8 mouse cellular contexts compared by ENCODE assay signal in genomic region chr5:113165481-113165880, GRCm38 (mm10). TPM values are rescaled to one million over a fixed set of nuclear protein-coding genes. Genes with fewer than 3 reads are reported as not detected.
DNase-seq lines count a peak whose midpoint lies in the region; ATAC-seq lines count a peak whose summit lies in the region.

No protein-coding gene starts in this region.

- peak; percentile 65 to 71 for DNase-seq in adrenal gland, adult (ENCODE audit: inconsistent age in 2 of 2, low spot score in 1 of 2)
- DNase-seq in adrenal gland, postnatal 4 days (ENCODE audit: low spot score in 2 of 2) = no peak
- no peak for DNase-seq in lung, postnatal 4 days
- DNase-seq in right cerebral cortex, adult 2 months (ENCODE audit: low spot score in 2 of 2) = no peak
- DNase-seq in right cerebral cortex, postnatal 14 days = no peak

- 0 out of 2 replicates have a peak, but pooled peaks have one; percentile 8 for ATAC-seq in lung, embryonic 15.5 days (ENCODE audit: borderline replicate concordance, extremely low read depth, low FRiP score, low TSS enrichment)
- no peak for ATAC-seq in hindbrain, embryonic 15.5 days (ENCODE audit: low FRiP score, low read depth)

- WGBS in lung, embryonic 15.5 days = 43% methylated on average over 11 of the region's 11 CpGs
- 42% methylated on average over 11 of the region's 11 CpGs for WGBS in hindbrain, embryonic 15.5 days
- WGBS in macrophage (ENCODE audit: missing documents) = 65% methylated on average over 11 of the region's 11 CpGs

- no peaks in the 10 kb centered on the region; the same call in 1 of the 2 replicates for H3K79me2 ChIP-seq in macrophage (ENCODE audit: inconsistent target)

- H3K27me3 ChIP-seq in lung, embryonic 15.5 days = no peaks in the 10 kb centered on the region
- H3K27me3 ChIP-seq in hindbrain, embryonic 15.5 days = no peaks in the 10 kb centered on the region

- H3K4me2 ChIP-seq in lung, embryonic 15.5 days = no peak overlapping the region
- no peak overlapping the region for H3K4me2 ChIP-seq in hindbrain, embryonic 15.5 days

- H3K27ac ChIP-seq in lung, embryonic 15.5 days = 0 out of 2 replicates have a peak overlapping the region, but pooled peaks have one; percentile 4
- H3K27ac ChIP-seq in hindbrain, embryonic 15.5 days (replicated peaks) = peak overlapping the region; percentile 60
- peak overlapping the region; percentile 58 for H3K27ac ChIP-seq in macrophage

- no peaks in the 10 kb centered on the region for H3K9me3 ChIP-seq in lung, embryonic 15.5 days
- H3K9me3 ChIP-seq in hindbrain, embryonic 15.5 days = no peaks in the 10 kb centered on the region

- H3K9ac ChIP-seq in lung, embryonic 15.5 days = no peak overlapping the region
- no peak overlapping the region for H3K9ac ChIP-seq in hindbrain, embryonic 15.5 days

- no peaks in the 10 kb centered on the region for H3K36me3 ChIP-seq in lung, embryonic 15.5 days
- no peaks in the 10 kb centered on the region for H3K36me3 ChIP-seq in hindbrain, embryonic 15.5 days
- H3K36me3 ChIP-seq in macrophage (ENCODE audit: inconsistent target) = no peaks in the 10 kb centered on the region

- no peak overlapping the region for H3K4me3 ChIP-seq in lung, embryonic 15.5 days
- no peak overlapping the region for H3K4me3 ChIP-seq in hindbrain, embryonic 15.5 days
- no peak overlapping the region for H3K4me3 ChIP-seq in macrophage (ENCODE audit: inconsistent target)

- H3K4me1 ChIP-seq in lung, embryonic 15.5 days = peaks cover 30% of the 10 kb centered on the region
- H3K4me1 ChIP-seq in hindbrain, embryonic 15.5 days (replicated peaks) = peaks cover 28% of the 10 kb centered on the region

RNA-seq across cellular contexts. Expression of gene 2900026A02Rik, which starts 55.6 kb away (rescaled TPM):
- 10 to 100 TPM; 21.2 to 23.3 TPM for total RNA-seq in adrenal gland, postnatal 4 days (2021)
- 10.8 and 11.9 TPM in 2 replicates for polyA plus RNA-seq in lung, embryonic 15.5 days (2015; fragmentation: Nextera tagmentation; extraction: Ambion mirVana)
- polyA plus RNA-seq in hindbrain, embryonic 15.5 days (2015; fragmentation: Nextera tagmentation; extraction: Ambion mirVana) = 3.8 and 3.9 TPM in 2 replicates
- total RNA-seq in macrophage (2018; cell fraction: chromatin; rRNA removed) = 1 to 10 TPM in 19 of 26 experiments, under 1 TPM in 7; 0.38 to 7.0 (median 3.3) TPM
- total RNA-seq in macrophage (2018; cell fraction: cytosol; rRNA removed) = 10 to 100 TPM in 1 of 26 experiments, 1 to 10 TPM in 25; 3.1 to 10.3 (median 6.4) TPM
- total RNA-seq in macrophage (2018; cell fraction: nucleus; rRNA removed) = 10 to 100 TPM in 3 of 26 experiments, 1 to 10 TPM in 23; 1.8 to 13.2 (median 5.4) TPM
- polyA plus RNA-seq in macrophage (2018) = 4.3 to 6.7 TPM (median 4.4 TPM) in 3 replicates

Comparison
In these comparisons a context has a peak if more than half of its experiments do, and no peak if none do; other contexts are left out.
1. DNase-seq: peak in adrenal gland, adult (2 of 2); none in adrenal gland, postnatal 4 days (0 of 2), lung, postnatal 4 days (0 of 2), right cerebral cortex, adult 2 months (0 of 2) and right cerebral cortex, postnatal 14 days (single experiment).
2. H3K27ac ChIP-seq: peak in every context shown above with its lines; median percentile 60 in hindbrain, embryonic 15.5 days; 58 in macrophage; 4 in lung, embryonic 15.5 days.